Mouse (Mus musculus) heart, postnatal 10 days (tissue): ENCODE data around the gene Lats2. TPM values are rescaled to one million over a fixed set of nuclear protein-coding genes. Genes with fewer than 3 reads are reported as not detected.
"Not testable (repeated sequence)": the region's sequence is repeated elsewhere in the genome, so short reads cannot be mapped to it uniquely, and the experiment has no call there.

Experiments used
- DNase-seq, 2 experiments: peaks; one replicate each; pipeline ENCODE4 v3.0.0; 2021
- intact Hi-C: fragments of 180-260 bp; cut with DNase I; formaldehyde crosslinking; loops from one replicate; pipeline ENCODE4 v1.15.1; 2025
- total RNA-seq, 2 experiments: library from RNA; stranded (reverse); gene quantifications; 2 replicates each; pipeline ENCODE4 v1.2.3; 2021

Lats2 gene
- total RNA-seq, 2 experiments from 2014 or later = 46.6 to 46.7 TPM

GRCm38 (mm10) chr14:57701915-57702477, 56.2 kb downstream of the Lats2 start:
- intact Hi-C loops = no loop called here
- no peak for DNase-seq

GRCm38 (mm10) chr14:57699461-57699970, 58.7 kb downstream of the Lats2 start:
- intact Hi-C loops = loop anchor here (5.0 kb wide), 1 partner anchor 33 kb away; no protein-coding TSS in a partner anchor
- DNase-seq = no peak

- intact Hi-C loops = loop anchor here (5.0 kb wide), 1 partner anchor 33 kb away; no protein-coding TSS in a partner anchor
- no peak for DNase-seq
Measured at GRCm38 (mm10) chr14:57699016-57699415, 59.2 kb downstream of the Lats2 start.

- no peak for DNase-seq
- intact Hi-C loops = loop anchor here (5.0 kb wide), 1 partner anchor 36 kb away; no protein-coding TSS in a partner anchor
Measured at GRCm38 (mm10) chr14:57696066-57696465, 62.1 kb downstream of the Lats2 start.

- DNase-seq = no peak
- intact Hi-C loops = loop anchor here (5.0 kb wide), 1 partner anchor 37 kb away; no protein-coding TSS in a partner anchor
Measured at GRCm38 (mm10) chr14:57695550-57695949, 62.6 kb downstream of the Lats2 start.

- intact Hi-C loops = no loop called here
- no peak for DNase-seq
Measured at GRCm38 (mm10) chr14:57694246-57694645, 63.9 kb downstream of the Lats2 start.

GRCm38 (mm10) chr14:57692517-57693130, 65.6 kb downstream of the Lats2 start:
- no peak for DNase-seq
- intact Hi-C loops = no loop called here

GRCm38 (mm10) chr14:57691316-57691715, 66.9 kb downstream of the Lats2 start:
- DNase-seq = no peak
- intact Hi-C loops = no loop called here

- DNase-seq = no peak
- intact Hi-C loops = no loop called here
Measured at GRCm38 (mm10) chr14:57690681-57691080, 67.5 kb downstream of the Lats2 start.

GRCm38 (mm10) chr14:57688066-57688465, 70.1 kb downstream of the Lats2 start:
- DNase-seq = not testable (repeated sequence)
- intact Hi-C loops = loop anchor here (5.0 to 10.0 kb wide), 2 partner anchors 59 to 307 kb away; partner anchors contain the start of genes Gm49361 and Micu2

GRCm38 (mm10) chr14:57687441-57687840, 70.7 kb downstream of the Lats2 start:
- intact Hi-C loops = loop anchor here (5.0 to 10.0 kb wide), 2 partner anchors 60 to 307 kb away; partner anchors contain the start of genes Gm49361 and Micu2
- DNase-seq = no peak

- no peak for DNase-seq
- intact Hi-C loops = loop anchor here (5.0 to 10.0 kb wide), 2 partner anchors 61 to 308 kb away; partner anchors contain the start of genes Gm49361 and Micu2
Measured at GRCm38 (mm10) chr14:57686647-57687046, 71.5 kb downstream of the Lats2 start.

GRCm38 (mm10) chr14:57684579-57684978, 73.6 kb downstream of the Lats2 start:
- intact Hi-C loops = loop anchor here (2.0 to 10.0 kb wide), 3 partner anchors 113 to 310 kb away; partner anchors contain the start of genes Micu2 and Sap18
- peak; percentile 76 to 84 for DNase-seq

GRCm38 (mm10) chr14:57682751-57683150, 75.4 kb downstream of the Lats2 start:
- intact Hi-C loops = loop anchor here (5.0 to 10.0 kb wide), 2 partner anchors 115 to 312 kb away; partner anchors contain the start of genes Micu2 and Sap18
- no peak for DNase-seq

- intact Hi-C loops = loop anchor here (2.0 to 10.0 kb wide), 4 partner anchors 117 to 1435 kb away; partner anchors contain the start of genes Micu2 and Sap18
- peak; percentile 87 to 93 for DNase-seq
Measured at GRCm38 (mm10) chr14:57679958-57680535, 78.1 kb downstream of the Lats2 start.

- intact Hi-C loops = loop anchor here (2.0 kb wide), 1 partner anchor 1435 kb away; no protein-coding TSS in a partner anchor
- no peak for DNase-seq
Measured at GRCm38 (mm10) chr14:57679523-57679922, 78.7 kb downstream of the Lats2 start.

GRCm38 (mm10) chr14:57675481-57675880, 82.7 kb downstream of the Lats2 start:
- no peak for DNase-seq
- intact Hi-C loops = no loop called here

- DNase-seq = no peak
- intact Hi-C loops = no loop called here
Measured at GRCm38 (mm10) chr14:57665628-57665950, 92.6 kb downstream of the Lats2 start.

- intact Hi-C loops = no loop called here
- DNase-seq = peak; percentile 87 to 90
Measured at GRCm38 (mm10) chr14:57664822-57665627, 93.2 kb downstream of the Lats2 start, which contains the start of gene Xpo4. Gene Xpo4 (minus strand): TSS chr14:57665430.

GRCm38 (mm10) chr14:57664311-57664821, 93.8 kb downstream of the Lats2 start:
- no peak for DNase-seq
- intact Hi-C loops = no loop called here
